Mouse (Mus musculus) right cerebral cortex, postnatal 25 days (tissue): ENCODE results near the gene Gimap4.
"Not testable (repeated sequence)": the region's sequence is repeated elsewhere in the genome, so short reads cannot be mapped to it uniquely, and the experiment has no call there.

ENCODE experiments used
- DNase-seq: peaks from one replicate; pipeline ENCODE4 v3.0.0; 2022

Gene Gimap4

DNA sequence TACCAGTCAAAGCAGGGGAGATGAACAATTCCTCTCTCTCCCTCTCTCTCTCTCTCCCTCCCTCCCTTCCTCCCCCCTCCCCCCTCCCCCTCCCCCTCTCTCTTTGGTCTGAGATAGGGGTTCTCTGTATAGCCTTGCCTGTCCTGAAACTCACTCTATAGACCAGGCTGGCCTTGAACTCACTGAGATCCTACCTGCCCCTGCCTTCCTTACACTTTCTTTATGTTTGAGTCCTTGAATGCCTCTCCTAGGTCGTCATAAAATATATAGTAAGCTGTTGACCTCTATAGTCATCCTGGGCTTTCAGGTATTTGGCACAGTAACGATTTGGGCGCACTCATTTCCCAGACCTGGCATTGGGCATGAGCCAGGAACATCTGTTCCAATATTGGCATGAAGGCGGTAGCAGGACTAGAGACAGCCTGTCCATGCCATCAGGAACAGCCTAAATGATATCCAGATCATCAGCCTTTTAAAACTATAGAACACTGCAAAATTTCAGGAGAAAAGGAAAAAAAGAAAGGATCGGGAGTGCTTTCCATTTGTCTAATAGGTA, 7.4 kb upstream of the Gimap4 start:
- no peak for DNase-seq

DNA sequence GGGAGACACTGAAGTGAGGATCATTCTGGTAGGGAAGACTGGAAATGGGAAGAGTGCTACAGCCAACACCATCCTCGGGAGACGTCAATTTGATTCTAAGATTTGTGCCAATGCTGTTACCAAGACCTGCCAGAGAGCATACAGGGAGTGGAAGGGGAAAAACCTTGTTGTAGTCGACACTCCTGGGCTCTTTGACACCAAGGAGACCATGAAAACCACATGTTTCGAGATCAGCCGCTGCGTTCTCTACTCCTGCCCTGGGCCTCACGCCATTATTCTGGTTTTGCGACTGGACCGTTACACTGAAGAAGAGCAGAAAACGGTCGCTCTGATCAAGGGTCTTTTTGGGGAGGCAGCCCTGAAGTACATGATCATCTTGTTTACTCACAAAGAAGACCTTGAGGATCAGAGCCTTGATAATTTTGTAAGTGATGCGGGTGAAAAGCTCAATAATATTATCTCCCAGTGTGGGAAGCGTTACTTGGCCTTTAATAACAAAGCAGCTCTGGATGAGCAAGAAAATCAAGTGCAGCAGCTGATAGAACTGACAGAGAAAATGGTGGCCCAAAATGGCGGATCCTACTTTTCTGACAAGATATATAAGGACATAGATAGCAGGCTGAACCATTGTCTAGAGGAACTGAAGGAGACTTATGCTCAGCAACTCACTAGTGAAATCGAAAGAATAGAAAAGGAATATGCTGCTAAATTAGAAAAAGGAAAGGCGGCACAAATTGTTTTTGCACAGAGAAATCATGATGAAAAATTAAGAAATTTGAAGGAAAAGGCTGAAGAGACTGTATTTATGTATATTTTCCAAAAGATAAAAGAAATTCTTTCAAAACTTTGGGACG, 6.6 kb upstream of the Gimap4 start:
- DNase-seq = no peak

DNA sequence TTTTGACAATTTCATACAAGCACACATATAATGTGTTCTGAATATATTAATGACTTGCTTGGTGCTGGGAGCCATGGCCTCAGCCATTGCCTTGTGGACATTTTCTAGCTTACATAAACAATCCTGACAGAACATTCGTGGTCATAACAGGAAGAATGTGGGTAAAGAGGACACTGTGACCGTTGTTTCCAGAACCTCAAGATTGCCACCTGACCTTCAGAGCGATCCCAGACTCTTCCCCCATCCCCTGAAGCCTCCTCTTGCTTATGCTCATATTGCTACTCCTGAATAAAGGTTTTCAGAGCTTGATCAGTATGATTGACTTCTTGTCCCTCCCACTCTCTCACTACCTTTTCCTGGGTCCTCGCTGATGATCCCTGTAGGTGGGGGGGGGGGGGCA, 6.0 kb upstream of the Gimap4 start:
- no peak for DNase-seq

DNA sequence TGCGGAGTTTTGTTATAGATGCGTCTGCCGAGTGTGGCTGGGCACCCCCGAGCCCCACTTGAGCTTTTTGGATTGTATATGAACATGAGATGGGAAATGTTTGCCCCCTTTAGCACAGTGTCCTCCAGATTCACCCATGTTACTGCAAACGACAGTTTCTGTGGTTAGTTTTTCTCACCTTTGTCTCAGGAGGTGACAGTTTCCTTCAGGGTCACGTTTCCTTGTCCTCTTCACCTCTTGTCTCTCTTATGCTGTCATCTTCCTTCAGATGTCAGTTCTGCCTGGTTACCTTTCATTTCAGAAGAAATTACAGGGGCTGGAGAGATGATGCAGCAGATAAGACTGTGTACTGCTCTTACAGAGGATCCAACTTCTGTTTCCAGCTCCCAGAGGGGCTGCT, 4.6 kb upstream of the Gimap4 start:
- no peak for DNase-seq

DNA sequence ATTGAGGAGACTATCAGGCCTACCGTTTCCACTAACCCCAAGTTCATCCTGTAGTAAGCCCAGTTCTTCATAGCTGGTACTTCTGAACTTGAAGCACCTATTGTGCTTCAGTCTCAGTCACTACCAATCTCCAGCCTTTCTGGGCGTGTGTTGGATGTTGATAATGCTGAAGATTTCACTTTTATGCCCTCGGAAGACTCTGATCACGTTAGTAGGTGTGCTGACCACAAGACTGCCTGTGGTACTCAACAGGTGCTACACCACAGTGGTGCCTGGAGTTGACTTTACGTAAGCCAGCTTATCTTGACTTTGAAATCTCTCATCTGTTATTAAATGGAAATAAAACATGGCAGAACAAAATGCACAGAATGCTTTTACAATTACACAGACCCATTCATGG, 3.9 kb upstream of the Gimap4 start:
- no peak for DNase-seq

DNA sequence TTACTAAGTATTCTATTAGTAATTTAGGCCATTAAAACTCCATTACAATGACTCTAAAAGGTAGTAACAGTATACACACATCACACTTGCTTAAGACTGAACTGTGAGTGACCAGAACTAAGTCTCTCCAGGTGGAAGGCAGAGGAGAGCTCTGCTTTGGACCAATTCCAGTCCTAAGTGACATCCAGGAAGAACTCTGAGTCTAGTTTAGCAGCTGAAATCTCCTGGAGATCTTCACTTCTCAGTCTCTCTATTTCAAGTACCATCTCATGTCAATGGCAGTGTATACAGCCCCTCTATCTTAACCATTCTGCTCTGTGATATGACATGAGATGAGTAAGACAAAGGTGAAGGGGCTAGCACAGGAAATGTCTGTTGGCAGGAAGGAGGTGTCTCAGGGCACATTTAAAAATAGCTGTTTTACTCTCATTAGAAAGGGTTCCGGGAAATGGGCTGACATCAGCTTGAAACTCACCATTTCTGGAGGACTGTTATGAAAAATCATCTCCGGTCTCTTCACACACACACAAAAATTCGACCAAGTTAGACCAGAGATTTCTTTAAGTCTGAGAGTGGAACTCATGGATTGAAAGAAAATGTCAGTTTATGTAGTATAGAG, 2.8 kb upstream of the Gimap4 start:
- no peak for DNase-seq

DNA sequence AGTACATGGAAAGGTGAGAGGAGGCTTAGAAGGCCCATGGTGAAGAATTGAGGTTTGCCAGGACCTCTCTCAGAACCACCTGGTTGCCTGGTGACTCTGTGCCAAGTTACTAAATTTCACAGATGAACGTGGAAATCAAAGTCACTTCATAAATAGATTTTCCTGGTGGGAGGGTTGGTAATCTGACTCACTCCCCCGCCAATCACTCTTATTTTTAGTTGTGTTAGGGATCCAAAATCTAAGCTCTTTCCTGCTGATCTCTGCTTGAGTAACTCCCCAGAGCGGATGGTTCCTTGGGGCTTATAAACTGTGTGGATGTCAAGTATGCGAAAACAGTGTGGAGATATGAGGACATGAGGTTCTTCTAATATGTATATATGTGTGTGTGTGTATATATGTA, 2.1 kb upstream of the Gimap4 start:
- DNase-seq = no peak

DNA sequence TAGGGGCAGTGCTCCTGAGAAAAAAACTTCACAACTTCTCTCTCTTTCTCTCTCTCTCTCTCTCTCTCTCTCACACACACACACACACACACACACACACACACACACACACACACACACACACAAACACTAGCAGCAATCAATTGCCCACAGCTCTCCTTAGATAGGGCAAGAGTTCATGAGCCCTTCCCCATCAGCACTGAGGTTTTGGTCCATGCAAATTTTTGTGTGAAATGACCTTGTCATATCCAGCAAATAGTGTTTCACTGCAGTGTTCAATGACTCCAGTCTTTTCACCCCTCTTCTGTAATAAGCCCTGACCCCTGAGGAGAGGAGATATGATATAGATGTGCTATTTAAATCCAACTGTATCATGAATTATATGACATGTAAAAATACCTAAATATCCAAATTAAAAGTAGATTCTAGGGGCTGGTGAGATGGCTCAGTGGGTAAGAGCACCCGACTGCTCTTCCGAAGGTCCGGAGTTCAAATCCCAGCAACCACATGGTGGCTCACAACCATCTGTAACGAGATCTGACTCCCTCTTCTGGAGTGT, 1.0 kb upstream of the Gimap4 start:
- not testable (repeated sequence) for DNase-seq

DNA sequence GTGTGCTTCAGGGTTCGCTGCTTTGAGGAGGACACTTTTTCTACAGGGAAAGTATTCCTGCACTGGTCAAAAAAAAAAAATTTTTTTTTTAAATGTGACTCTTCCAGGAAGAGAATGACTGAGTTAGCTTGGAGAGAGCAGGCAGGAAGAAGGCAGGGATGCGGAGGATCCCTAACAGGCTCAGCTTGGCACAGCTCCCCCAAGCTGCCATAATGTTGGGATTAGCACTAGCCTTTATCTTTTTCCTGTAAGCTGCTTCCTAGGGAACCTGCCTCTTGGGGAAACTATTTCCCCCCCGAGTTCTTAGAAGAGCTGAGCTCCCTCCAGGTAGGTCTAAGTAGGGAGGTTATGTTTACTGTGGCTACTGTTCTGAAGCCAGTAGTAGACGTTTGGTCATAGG, 457 bp downstream of the Gimap4 start:
- DNase-seq = no peak

DNA sequence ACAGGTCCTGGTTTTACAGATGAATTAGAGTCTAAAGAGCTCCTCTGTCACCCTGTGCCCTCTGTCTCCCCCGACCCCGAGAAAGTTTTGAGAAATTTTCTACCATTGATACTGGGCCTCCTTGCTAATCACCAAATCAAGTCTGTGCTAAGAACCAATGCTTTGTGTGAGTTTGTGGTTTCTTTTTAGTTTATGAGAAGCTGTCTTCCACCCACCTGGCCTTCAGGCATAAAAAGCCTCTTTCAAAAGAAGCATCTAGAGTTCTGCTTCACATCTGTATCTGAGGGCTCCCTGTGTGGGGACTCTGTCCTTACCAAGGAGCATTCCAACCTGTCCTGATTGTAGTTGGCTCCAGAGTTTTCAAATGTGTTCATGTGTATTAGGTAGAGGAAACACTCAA, 902 bp downstream of the Gimap4 start:
- no peak for DNase-seq

DNA sequence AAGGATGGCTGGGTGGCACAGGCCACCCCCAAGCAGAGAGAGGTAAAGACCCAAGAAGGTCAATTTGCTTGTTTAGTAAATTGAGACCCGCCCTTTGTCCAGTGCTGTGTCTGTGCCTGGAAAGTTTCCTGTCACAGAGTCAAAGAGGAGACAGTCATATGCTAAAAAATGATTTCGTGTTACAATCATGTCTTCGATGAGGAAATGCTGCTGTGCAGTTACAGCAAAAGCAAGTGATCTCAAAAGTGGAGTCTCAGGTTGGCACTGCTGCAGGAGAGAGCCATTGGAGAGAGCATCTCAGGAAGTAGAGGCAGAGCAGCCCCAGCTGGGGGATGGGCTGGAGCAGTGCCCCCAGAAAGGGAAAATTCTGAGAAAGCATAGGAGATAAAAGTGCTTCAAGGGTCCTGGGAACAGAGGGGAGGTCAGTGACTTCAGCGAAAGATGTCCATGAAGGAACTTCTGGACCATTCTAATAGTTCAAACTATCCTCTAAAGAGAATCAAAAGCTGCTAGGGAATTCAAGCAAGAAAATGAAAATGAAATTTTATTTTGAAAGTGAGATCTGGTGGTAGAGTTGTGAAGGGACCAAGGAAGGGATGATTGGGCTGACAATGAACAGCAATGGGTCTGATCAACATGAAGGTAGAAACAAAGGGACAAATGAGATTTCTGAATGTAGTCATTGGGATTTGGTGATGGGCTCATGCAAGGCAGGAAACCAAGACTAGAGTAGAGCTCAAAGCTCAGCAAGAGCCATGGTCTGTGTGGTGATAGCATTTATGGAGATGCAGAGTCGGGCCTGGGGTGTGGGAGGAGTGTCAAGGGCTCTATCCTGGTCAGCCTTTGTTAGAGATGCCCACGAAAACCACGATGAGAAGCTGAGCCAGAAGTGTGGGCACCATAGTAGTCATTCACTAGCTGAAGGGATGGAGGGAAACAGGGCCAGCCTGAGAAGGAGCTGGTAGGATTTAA, 1.6 kb downstream of the Gimap4 start:
- no peak for DNase-seq

DNA sequence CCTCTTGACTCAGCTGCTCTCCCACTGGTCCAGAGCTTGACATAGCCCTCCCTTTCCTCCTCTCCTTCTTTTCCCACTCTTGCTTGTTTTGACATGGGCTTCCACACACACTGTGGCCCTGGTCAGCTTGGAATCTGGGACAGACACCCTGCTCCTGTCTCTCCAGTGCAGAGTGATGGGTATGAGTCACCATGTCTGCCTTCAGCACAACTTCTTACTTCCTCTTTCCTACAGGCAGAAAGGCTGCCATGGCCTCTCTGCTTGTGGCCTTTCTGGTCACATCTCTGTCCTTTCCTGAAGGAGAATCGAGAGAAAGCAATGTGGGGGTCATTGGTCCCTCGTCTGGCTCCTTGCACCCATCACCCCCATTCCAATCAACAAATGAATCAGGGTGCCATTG, 2.7 kb downstream of the Gimap4 start:
- no peak for DNase-seq

DNA sequence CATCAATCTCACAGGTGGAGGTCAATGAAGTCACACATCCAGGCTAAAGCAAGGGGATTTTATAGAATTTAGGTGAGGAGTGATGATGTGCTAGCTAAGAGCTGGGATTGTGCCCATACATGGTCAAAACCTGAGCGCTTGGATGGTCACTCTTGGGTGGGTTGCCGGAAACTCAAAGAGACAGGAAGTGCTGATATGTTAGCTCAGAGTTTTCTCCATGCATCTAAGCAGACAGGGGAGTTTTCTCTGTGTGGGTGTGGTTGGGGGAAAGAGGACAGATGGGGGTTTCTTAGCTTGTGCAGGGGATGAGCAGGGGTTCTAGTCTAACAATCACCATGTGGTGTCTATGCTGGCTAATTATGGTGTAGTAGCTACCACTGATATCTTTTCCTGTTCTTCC, 5.0 kb downstream of the Gimap4 start:
- DNase-seq = no peak

DNA sequence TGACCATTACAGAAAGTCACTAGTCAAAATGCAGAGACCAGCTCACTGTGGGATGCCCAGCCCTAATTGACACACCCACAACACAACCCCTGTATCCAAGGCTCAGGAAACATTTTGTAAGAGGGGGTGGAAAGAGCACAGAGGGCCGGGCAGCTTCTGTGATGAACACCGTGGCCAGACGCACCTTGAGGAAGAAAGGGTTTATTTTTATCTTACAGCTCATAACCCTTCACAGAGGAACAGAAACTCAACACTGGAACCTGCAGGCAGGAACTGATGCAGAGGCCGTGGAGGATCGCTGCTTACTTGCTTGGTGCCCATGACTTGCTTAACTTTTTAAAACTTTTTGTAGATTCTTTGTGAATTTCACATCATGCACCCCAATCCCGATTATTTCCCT, 8.6 kb downstream of the Gimap4 start:
- no peak for DNase-seq

DNA sequence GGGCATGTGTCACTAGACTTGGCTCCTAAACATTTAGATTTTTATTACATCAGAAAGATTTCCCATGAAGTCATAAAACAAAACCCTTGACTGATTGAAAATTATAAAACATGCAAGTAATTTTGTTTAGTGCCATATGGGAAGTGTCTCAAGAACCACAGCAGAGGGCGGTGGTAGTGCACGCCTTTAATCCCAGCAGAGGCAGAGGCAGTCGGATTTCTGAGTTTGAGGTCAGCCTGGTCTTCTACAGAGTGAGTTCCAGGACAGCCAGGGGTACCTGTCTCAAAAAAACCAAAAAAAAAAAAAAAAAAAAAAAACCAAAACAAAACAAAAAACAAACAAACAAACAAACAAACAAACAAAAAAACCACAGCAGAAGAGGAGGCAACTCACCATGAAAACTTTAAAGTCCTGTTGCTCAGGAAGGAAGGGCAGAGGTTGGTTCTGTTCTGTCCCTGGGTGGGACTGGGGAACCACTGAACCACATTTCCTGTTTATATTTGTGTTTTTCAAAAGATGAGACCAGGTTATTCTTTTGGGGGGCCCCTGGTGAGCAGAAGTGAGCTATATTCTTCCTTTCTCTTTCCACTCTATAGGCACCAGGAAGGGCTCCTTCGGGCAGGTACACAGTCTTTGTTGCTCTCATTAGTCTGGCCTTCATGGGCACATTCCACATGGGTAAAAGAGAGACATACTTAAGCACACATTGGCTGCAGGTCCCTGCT, 12.6 kb downstream of the Gimap4 start:
- DNase-seq = no peak

DNA sequence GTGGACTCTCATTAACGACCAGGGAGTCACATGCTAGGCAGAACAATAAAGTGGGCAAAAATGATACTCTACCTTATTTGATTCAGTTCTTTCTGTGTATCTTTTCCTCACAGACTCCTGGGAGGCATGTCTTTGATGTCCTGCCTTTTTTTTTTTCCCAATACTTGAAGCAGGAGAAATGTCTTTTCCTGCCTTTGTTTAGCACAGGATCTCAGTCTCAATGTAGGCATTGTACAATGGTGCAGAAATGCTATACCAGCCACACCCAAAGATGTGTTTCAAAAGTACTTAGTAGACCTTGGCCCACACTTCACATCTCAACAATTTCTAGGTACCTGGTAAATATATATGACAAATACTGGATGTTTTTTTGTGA, 13.2 kb downstream of the Gimap4 start:
- no peak for DNase-seq

DNA sequence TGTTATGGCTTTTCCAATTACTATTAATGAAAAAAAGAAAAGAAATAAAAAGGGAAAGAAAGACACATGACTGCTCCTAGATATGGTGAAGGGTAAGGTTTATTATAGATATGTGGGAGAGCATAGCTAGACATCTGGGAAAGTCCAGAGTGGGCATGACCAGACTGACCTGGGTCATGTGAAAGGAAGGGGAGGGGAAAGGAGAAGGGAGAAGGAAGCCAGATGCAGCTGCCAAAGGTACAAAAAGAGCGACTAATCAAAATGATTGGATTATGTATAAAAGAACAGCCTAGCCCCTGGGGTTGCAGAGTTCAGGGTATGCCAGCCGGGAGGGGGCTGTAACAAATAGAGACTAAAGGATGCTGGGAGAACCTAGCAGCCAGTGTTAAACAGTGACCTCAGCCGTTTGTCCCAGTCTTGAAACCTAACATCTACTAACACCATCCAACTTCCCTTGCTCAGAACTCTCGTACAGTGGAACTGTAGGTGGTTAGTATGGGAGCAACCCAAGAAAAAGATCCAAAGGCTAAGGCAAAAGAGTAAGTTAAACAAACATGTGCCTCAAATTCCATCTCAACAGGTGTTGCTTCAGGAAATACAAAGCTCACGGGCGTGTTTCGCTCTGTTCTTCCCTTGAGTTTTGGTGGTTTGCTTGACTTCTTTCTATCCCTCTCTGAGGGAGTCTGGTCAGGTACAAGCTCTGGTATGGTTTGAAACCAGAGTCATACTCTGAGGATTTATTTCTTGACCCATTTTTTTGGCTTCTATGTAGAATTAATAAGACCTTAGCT, 13.9 kb downstream of the Gimap4 start:
- no peak for DNase-seq

DNA sequence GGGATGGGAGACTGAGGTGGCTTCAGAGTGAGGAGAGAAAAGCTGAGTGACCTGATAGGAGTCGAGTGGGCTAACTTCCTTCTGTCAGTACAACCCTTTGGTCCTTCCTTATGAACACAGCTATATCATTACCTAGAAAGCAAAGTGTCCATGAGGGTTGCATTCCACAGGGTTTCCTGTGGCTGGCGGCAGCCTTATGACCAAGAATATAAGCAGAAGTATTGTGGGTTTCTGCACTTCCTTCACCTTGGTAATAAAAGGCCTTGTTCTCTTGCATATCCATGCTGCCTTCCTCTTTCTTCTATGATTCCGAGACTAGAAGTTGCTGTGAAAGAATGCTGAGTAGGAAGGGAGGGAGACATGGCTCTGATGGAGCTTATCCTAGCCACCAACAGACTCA, 14.5 kb downstream of the Gimap4 start:
- DNase-seq = no peak

DNA sequence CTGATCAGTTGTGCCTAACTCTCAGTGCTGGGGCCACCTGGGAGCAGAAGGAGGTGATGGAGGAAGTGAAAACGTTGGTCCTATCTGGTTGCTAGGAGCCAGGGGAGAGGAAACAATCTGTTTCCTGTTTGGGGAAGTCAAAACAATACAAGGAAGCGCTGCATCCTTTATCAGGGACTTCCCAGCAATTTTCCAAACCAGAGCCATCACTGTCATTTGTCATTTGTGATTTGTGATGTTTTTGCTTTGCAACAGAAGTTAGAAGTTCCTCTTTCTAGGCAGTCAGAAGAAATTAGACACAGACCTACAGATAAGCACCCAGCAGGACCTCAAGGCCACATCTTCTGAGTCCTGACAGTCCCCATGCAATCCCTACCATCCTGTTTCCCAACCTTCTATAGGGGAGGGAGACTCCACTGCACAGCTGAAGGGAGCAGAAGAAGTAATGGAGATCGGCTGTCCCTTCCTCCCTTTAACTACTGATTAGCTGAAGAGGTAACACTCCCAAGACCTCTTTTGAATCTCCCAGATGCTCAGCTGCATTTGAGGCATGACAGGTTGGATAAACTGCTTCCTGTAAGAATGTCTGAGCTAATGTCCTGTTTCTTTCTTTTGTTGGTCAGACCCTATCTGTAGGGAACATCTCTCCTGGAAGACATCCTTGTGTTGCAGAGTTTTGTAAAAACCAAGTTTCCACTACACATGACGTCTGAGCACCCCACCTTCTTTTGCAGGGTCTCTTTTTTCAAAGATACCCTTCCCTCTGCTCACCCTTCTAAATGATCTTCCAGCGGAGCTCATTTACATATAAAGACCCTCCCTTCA, 16.1 kb downstream of the Gimap4 start:
- DNase-seq = no peak

DNA sequence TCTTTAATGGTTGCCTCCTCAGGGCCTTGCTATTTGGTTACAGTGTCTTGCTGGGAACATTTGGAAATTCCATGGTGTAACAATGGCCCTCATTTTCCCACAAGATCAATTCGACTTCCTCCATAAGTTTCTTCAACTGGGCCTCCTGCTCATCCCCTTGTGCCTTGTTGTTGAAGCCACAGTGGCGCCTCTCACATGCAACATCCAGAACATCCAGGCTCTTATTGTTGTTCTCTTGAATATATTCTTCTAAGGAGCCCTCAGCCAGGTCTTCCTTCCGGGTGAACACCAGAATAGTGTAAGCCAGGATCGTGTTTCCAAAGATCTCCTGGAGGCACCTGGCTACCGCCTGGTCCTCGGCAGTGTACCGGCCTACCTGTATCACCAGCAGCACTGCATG, 17.8 kb downstream of the Gimap4 start:
- no peak for DNase-seq

DNA sequence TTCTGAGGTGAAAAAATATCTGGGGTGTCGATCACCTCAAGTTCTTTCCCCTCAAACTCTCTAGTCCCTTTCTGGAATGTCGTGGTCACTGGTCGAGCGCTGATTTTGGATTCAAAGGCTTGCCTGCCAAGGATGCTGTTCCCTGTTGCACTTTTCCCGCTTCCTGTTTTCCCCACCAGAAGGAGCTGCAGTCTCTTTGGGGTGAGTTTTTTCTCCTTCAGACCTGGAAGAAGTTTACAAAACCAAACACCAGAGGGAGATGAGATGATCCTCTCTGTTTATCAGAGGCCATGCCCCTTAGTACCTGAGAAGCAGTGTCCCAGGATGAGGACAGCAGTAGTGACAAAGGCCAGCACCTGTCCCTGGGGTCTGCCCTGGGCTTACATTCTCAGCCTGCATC, 18.3 kb downstream of the Gimap4 start:
- no peak for DNase-seq
